Mouse (Mus musculus): Measurements from ENCODE around the gene Ehmt2. TPM values are rescaled to one million over a fixed set of nuclear protein-coding genes. Genes with fewer than 3 reads are reported as not detected.
"Not testable (repeated sequence)": the region's sequence is repeated elsewhere in the genome, so short reads cannot be mapped to it uniquely, and the experiment has no call there.

Ehmt2 gene
- polyA plus RNA-seq, 1 experiment from 2014 or later, result 50.9 TPM

GRCm38 (mm10) chr17:34895724-34896123 lies 2.5 kb upstream of the Ehmt2 start:
- 95% methylated on average over 15 of the region's 15 CpGs for WGBS
- peaks cover 6% of the 10 kb centered on the region for H3K36me3 ChIP-seq (ENCODE audit: control insufficient read depth, insufficient read depth, low read length)
- H3K4me2 ChIP-seq, result peak overlapping the region; percentile 97
- peaks cover 33% of the 10 kb centered on the region for H3K4me1 ChIP-seq (replicated peaks; ENCODE audit: control insufficient read depth, insufficient read depth, low read length)
- H3K27me3 ChIP-seq (replicated peaks; ENCODE audit: control insufficient read depth, insufficient read depth, low read length), result no peaks in the 10 kb centered on the region
- H3K27ac ChIP-seq (ENCODE audit: low read depth, low read length), result peak overlapping the region; percentile 96
- ATAC-seq (replicated peaks; ENCODE audit: low FRiP score), result no peak
- no peak for DNase-seq (ENCODE audit: low spot score)
- H3K9me3 ChIP-seq (ENCODE audit: control insufficient read depth, low read length), result peaks cover 4% of the 10 kb centered on the region; the same call in 1 of the 2 replicates
- no peak overlapping the region for H3K9ac ChIP-seq (ENCODE audit: low read depth, low read length)
- H3K4me3 ChIP-seq (ENCODE audit: low read depth, low read length), result peak overlapping the region; percentile 91

GRCm38 (mm10) chr17:34896366-34896765 lies 1.9 kb upstream of the Ehmt2 start:
- H3K4me2 ChIP-seq, result peak overlapping the region; percentile 97
- H3K36me3 ChIP-seq (ENCODE audit: control insufficient read depth, insufficient read depth, low read length), result peaks cover 6% of the 10 kb centered on the region
- no peak overlapping the region for H3K9ac ChIP-seq (ENCODE audit: low read depth, low read length)
- DNase-seq (ENCODE audit: low spot score) (no peak), ATAC-seq (replicated peaks; ENCODE audit: low FRiP score) (no peak)
- H3K27ac ChIP-seq (ENCODE audit: low read depth, low read length), result no peak overlapping the region; the same call in 1 of the 2 replicates
- 74% methylated on average over 17 of the region's 17 CpGs for WGBS
- H3K27me3 ChIP-seq (replicated peaks; ENCODE audit: control insufficient read depth, insufficient read depth, low read length), result no peaks in the 10 kb centered on the region
- peak overlapping the region; percentile 91; the same call in 1 of the 2 replicates for H3K4me3 ChIP-seq (ENCODE audit: low read depth, low read length)
- H3K4me1 ChIP-seq (replicated peaks; ENCODE audit: control insufficient read depth, insufficient read depth, low read length), result peaks cover 33% of the 10 kb centered on the region
- peaks cover 4% of the 10 kb centered on the region; the same call in 1 of the 2 replicates for H3K9me3 ChIP-seq (ENCODE audit: control insufficient read depth, low read length)

GRCm38 (mm10) chr17:34897373-34898159 lies 703 bp upstream of the Ehmt2 start:
- peak; percentile 66 for DNase-seq (ENCODE audit: low spot score)
- Histone ChIP-seq H3K4me1 (replicated peaks; ENCODE audit: control insufficient read depth, insufficient read depth, low read length) (peaks cover 33% of the 10 kb centered on the region), H3K27ac (ENCODE audit: low read depth, low read length) (peak overlapping the region; percentile 97), H3K9ac (ENCODE audit: low read depth, low read length) (peak overlapping the region; percentile 94), H3K36me3 (ENCODE audit: control insufficient read depth, insufficient read depth, low read length) (peaks cover 9% of the 10 kb centered on the region), H3K9me3 (ENCODE audit: control insufficient read depth, low read length) (peaks cover 4% of the 10 kb centered on the region; the same call in 1 of the 2 replicates), H3K4me2 (peak overlapping the region; percentile 97), H3K4me3 (ENCODE audit: low read depth, low read length) (peak overlapping the region; percentile 96), H3K27me3 (replicated peaks; ENCODE audit: control insufficient read depth, insufficient read depth, low read length) (no peaks in the 10 kb centered on the region)
- WGBS, result 12% methylated on average over 10 of the region's 10 CpGs
- ATAC-seq (replicated peaks; ENCODE audit: low FRiP score), result no peak

- peaks cover 29% of the 10 kb centered on the region for H3K4me1 ChIP-seq (replicated peaks; ENCODE audit: control insufficient read depth, insufficient read depth, low read length)
- 0% methylated on average over 9 of the region's 47 CpGs for WGBS
- peak overlapping the region; percentile 94 for H3K9ac ChIP-seq (ENCODE audit: low read depth, low read length)
- ATAC-seq (replicated peaks; ENCODE audit: low FRiP score) (0 out of 2 replicates have a peak, but pooled peaks have one; percentile 4), DNase-seq (ENCODE audit: low spot score) (peak; percentile 66)
- peak overlapping the region; percentile 97 for H3K4me2 ChIP-seq
- H3K27ac ChIP-seq (ENCODE audit: low read depth, low read length), result peak overlapping the region; percentile 97
- H3K9me3 ChIP-seq (ENCODE audit: control insufficient read depth, low read length), result peaks cover 4% of the 10 kb centered on the region; the same call in 1 of the 2 replicates
- no peaks in the 10 kb centered on the region for H3K27me3 ChIP-seq (replicated peaks; ENCODE audit: control insufficient read depth, insufficient read depth, low read length)
- H3K36me3 ChIP-seq (ENCODE audit: control insufficient read depth, insufficient read depth, low read length), result peaks cover 16% of the 10 kb centered on the region
- H3K4me3 ChIP-seq (ENCODE audit: low read depth, low read length), result peak overlapping the region; percentile 96
Measured at GRCm38 (mm10) chr17:34898706-34899052, 410 bp downstream of the Ehmt2 start.

GRCm38 (mm10) chr17:34899053-34899889 lies 1.0 kb downstream of the Ehmt2 start:
- ATAC-seq (replicated peaks; ENCODE audit: low FRiP score) (no peak), DNase-seq (ENCODE audit: low spot score) (peak; percentile 75)
- peak overlapping the region; percentile 97 for H3K4me2 ChIP-seq
- peak overlapping the region; percentile 94 for H3K9ac ChIP-seq (ENCODE audit: low read depth, low read length)
- H3K4me1 ChIP-seq (replicated peaks; ENCODE audit: control insufficient read depth, insufficient read depth, low read length), result peaks cover 27% of the 10 kb centered on the region
- H3K27me3 ChIP-seq (replicated peaks; ENCODE audit: control insufficient read depth, insufficient read depth, low read length), result no peaks in the 10 kb centered on the region
- H3K9me3 ChIP-seq (ENCODE audit: control insufficient read depth, low read length), result peaks cover 4% of the 10 kb centered on the region; the same call in 1 of the 2 replicates
- WGBS, result 0% methylated on average over 37 of the region's 45 CpGs
- H3K36me3 ChIP-seq (ENCODE audit: control insufficient read depth, insufficient read depth, low read length), result peaks cover 16% of the 10 kb centered on the region
- H3K27ac ChIP-seq (ENCODE audit: low read depth, low read length), result peak overlapping the region; percentile 97
- peak overlapping the region; percentile 96 for H3K4me3 ChIP-seq (ENCODE audit: low read depth, low read length)

- Histone ChIP-seq H3K36me3 (ENCODE audit: control insufficient read depth, insufficient read depth, low read length) (peaks cover 18% of the 10 kb centered on the region), H3K4me2 (peak overlapping the region; percentile 97), H3K4me3 (ENCODE audit: low read depth, low read length) (peak overlapping the region; percentile 96), H3K27me3 (replicated peaks; ENCODE audit: control insufficient read depth, insufficient read depth, low read length) (no peaks in the 10 kb centered on the region), H3K9me3 (ENCODE audit: control insufficient read depth, low read length) (peaks cover 4% of the 10 kb centered on the region; the same call in 1 of the 2 replicates), H3K27ac (ENCODE audit: low read depth, low read length) (peak overlapping the region; percentile 97), H3K9ac (ENCODE audit: low read depth, low read length) (peak overlapping the region; percentile 94), H3K4me1 (replicated peaks; ENCODE audit: control insufficient read depth, insufficient read depth, low read length) (peaks cover 27% of the 10 kb centered on the region)
- 4% methylated on average over 5 of the region's 5 CpGs for WGBS
- DNase-seq (ENCODE audit: low spot score) (no peak), ATAC-seq (replicated peaks; ENCODE audit: low FRiP score) (no peak)
Measured at GRCm38 (mm10) chr17:34899890-34900243, 1.6 kb downstream of the Ehmt2 start.

- not testable (repeated sequence) for H3K9me3 ChIP-seq (ENCODE audit: control insufficient read depth, low read length); H3K27ac ChIP-seq (ENCODE audit: low read depth, low read length); ATAC-seq (replicated peaks; ENCODE audit: low FRiP score); H3K27me3 ChIP-seq (replicated peaks; ENCODE audit: control insufficient read depth, insufficient read depth, low read length); H3K4me2 ChIP-seq; DNase-seq (ENCODE audit: low spot score); H3K4me3 ChIP-seq (ENCODE audit: low read depth, low read length); H3K9ac ChIP-seq (ENCODE audit: low read depth, low read length)
- H3K4me1 ChIP-seq (replicated peaks; ENCODE audit: control insufficient read depth, insufficient read depth, low read length), result peaks cover 18% of the 10 kb centered on the region
- H3K36me3 ChIP-seq (ENCODE audit: control insufficient read depth, insufficient read depth, low read length), result peaks cover 25% of the 10 kb centered on the region
Measured at GRCm38 (mm10) chr17:34900826-34901225, 2.6 kb downstream of the Ehmt2 start.

GRCm38 (mm10) chr17:34901948-34902347 lies 3.7 kb downstream of the Ehmt2 start:
- ATAC-seq (replicated peaks; ENCODE audit: low FRiP score); H3K4me1 ChIP-seq (replicated peaks; ENCODE audit: control insufficient read depth, insufficient read depth, low read length); H3K4me2 ChIP-seq; DNase-seq (ENCODE audit: low spot score); H3K4me3 ChIP-seq (ENCODE audit: low read depth, low read length); H3K27ac ChIP-seq (ENCODE audit: low read depth, low read length); H3K27me3 ChIP-seq (replicated peaks; ENCODE audit: control insufficient read depth, insufficient read depth, low read length); H3K9ac ChIP-seq (ENCODE audit: low read depth, low read length); H3K9me3 ChIP-seq (ENCODE audit: control insufficient read depth, low read length): not testable (repeated sequence)
- H3K36me3 ChIP-seq (ENCODE audit: control insufficient read depth, insufficient read depth, low read length), result peaks cover 29% of the 10 kb centered on the region
- WGBS, result 91% methylated on average over 9 of the region's 10 CpGs
